Mouse (Mus musculus): ENCODE results near the gene Slc43a2.

- TF ChIP-seq CTCF (IDR thresholded peaks at IDR 0.05; ENCODE audit: low read depth, low read length) = no peak
- no peak for TF ChIP-seq POLR2AphosphoS5 (IDR thresholded peaks at IDR 0.05; ENCODE audit: insufficient replicate concordance, low read depth, low read length)
- TF ChIP-seq GATA2 (IDR thresholded peaks at IDR 0.05; ENCODE audit: borderline replicate concordance, low read depth, low read length) = no peak
- no peak for TF ChIP-seq TAL1 (conservative IDR thresholded peaks at IDR 0.05; ENCODE audit: low read depth, low read length)
- no peak for TF ChIP-seq GATA1 (IDR thresholded peaks at IDR 0.05; ENCODE audit: borderline replicate concordance, low read length)
Measured at GRCm38 (mm10) chr11:75560530-75561409, 29.3 kb downstream of the Slc43a2 start.

All from G1E (cell line).